Mouse (Mus musculus): ENCODE measurements around the gene Nemp1.

- TF ChIP-seq POLR2AphosphoS2 (IDR thresholded peaks at IDR 0.05; ENCODE audit: insufficient read length, low read depth) (no peak), POLR2A (IDR thresholded peaks at IDR 0.05; ENCODE audit: insufficient read length, low read depth) (no peak), MYOG (IDR thresholded peaks at IDR 0.05; ENCODE audit: control insufficient read depth in 1 of 3, insufficient read depth in 1 of 3, insufficient read length in 2 of 3, low read depth in 2 of 3) (no peak)
These were observed 5.3 kb upstream of the Nemp1 start for GRCm38 (mm10) chr10:127661291-127661914.
